Mouse (Mus musculus): ENCODE data around the gene Prdm2. TPM values are rescaled to one million over a fixed set of nuclear protein-coding genes. Genes with fewer than 3 reads are reported as not detected.

The Prdm2 gene
- total RNA-seq (2017): 10.1 and 15.4 TPM in 2 replicates

GRCm38 (mm10) chr4:143212341-143213174, at the start of gene Prdm2:
Gene Prdm2, minus strand, starts transcription at chr4:143212995.
- peak; percentile 37; the same call in 1 of the 2 replicates for ATAC-seq (replicated peaks; ENCODE audit: low read depth, poor library complexity, severe bottlenecking)

- 0 out of 2 replicates have a peak, but pooled peaks have one; percentile 34 for ATAC-seq (replicated peaks; ENCODE audit: low read depth, poor library complexity, severe bottlenecking)
These were observed 47.0 kb upstream of the Prdm2 start for GRCm38 (mm10) chr4:143259718-143260349.

GRCm38 (mm10) chr4:143258517-143258916, 45.7 kb upstream of the Prdm2 start:
- peak; percentile 79 for ATAC-seq (replicated peaks; ENCODE audit: low read depth, poor library complexity, severe bottlenecking)

GRCm38 (mm10) chr4:143257971-143258370, 45.2 kb upstream of the Prdm2 start:
- ATAC-seq (replicated peaks; ENCODE audit: low read depth, poor library complexity, severe bottlenecking): no peak

GRCm38 (mm10) chr4:143255541-143255940, 42.7 kb upstream of the Prdm2 start:
- no peak for ATAC-seq (replicated peaks; ENCODE audit: low read depth, poor library complexity, severe bottlenecking)

- no peak for ATAC-seq (replicated peaks; ENCODE audit: low read depth, poor library complexity, severe bottlenecking)
These were observed 40.6 kb upstream of the Prdm2 start for GRCm38 (mm10) chr4:143253356-143253755.

- 0 out of 2 replicates have a peak, but pooled peaks have one; percentile 54 for ATAC-seq (replicated peaks; ENCODE audit: low read depth, poor library complexity, severe bottlenecking)
These were observed 35.3 kb upstream of the Prdm2 start for GRCm38 (mm10) chr4:143248050-143248449.

GRCm38 (mm10) chr4:143241294-143241693, 28.5 kb upstream of the Prdm2 start:
- no peak for ATAC-seq (replicated peaks; ENCODE audit: low read depth, poor library complexity, severe bottlenecking)

- peak; percentile 79 for ATAC-seq (replicated peaks; ENCODE audit: low read depth, poor library complexity, severe bottlenecking)
These were observed 26.9 kb upstream of the Prdm2 start for GRCm38 (mm10) chr4:143239615-143240201.

GRCm38 (mm10) chr4:143239117-143239516, 26.3 kb upstream of the Prdm2 start:
- ATAC-seq (replicated peaks; ENCODE audit: low read depth, poor library complexity, severe bottlenecking): peak; percentile 74

GRCm38 (mm10) chr4:143238241-143239031, 25.6 kb upstream of the Prdm2 start:
- peak; percentile 42 for ATAC-seq (replicated peaks; ENCODE audit: low read depth, poor library complexity, severe bottlenecking)

GRCm38 (mm10) chr4:143231790-143232422, 19.1 kb upstream of the Prdm2 start:
- no peak for ATAC-seq (replicated peaks; ENCODE audit: low read depth, poor library complexity, severe bottlenecking)

- no peak for ATAC-seq (replicated peaks; ENCODE audit: low read depth, poor library complexity, severe bottlenecking)
These were observed 18.3 kb upstream of the Prdm2 start for GRCm38 (mm10) chr4:143231110-143231509.

GRCm38 (mm10) chr4:143227976-143228375, 15.2 kb upstream of the Prdm2 start:
- no peak for ATAC-seq (replicated peaks; ENCODE audit: low read depth, poor library complexity, severe bottlenecking)

- ATAC-seq (replicated peaks; ENCODE audit: low read depth, poor library complexity, severe bottlenecking): no peak
These were observed 13.1 kb upstream of the Prdm2 start for GRCm38 (mm10) chr4:143225886-143226285.

- peak; percentile 70 for ATAC-seq (replicated peaks; ENCODE audit: low read depth, poor library complexity, severe bottlenecking)
These were observed 6.5 kb upstream of the Prdm2 start for GRCm38 (mm10) chr4:143219316-143219751.

- ATAC-seq (replicated peaks; ENCODE audit: low read depth, poor library complexity, severe bottlenecking): no peak
These were observed 6.1 kb upstream of the Prdm2 start for GRCm38 (mm10) chr4:143218858-143219257.

GRCm38 (mm10) chr4:143217189-143217588, 4.4 kb upstream of the Prdm2 start:
- no peak for ATAC-seq (replicated peaks; ENCODE audit: low read depth, poor library complexity, severe bottlenecking)

- peak; percentile 36; the same call in 1 of the 2 replicates for ATAC-seq (replicated peaks; ENCODE audit: low read depth, poor library complexity, severe bottlenecking)
These were observed 1.5 kb upstream of the Prdm2 start for GRCm38 (mm10) chr4:143214221-143214797.

Data from common myeloid progenitor, adult 5-6 weeks (primary cell).